Mouse (Mus musculus) midbrain, embryonic 16.5 days (tissue): ENCODE results near the gene Lrrfip1. TPM values are rescaled to one million over a fixed set of nuclear protein-coding genes. Genes with fewer than 3 reads are reported as not detected.

Experiments used
- ATAC-seq: fragments of 200-750 bp; cut with Nextera tagmentation; 2 replicates; pipeline ENCODE4 v1.8.0; 2017; ENCODE audit warnings: moderate TSS enrichment
- H3K27ac ChIP-seq: fragments of 300-500 bp; sonication (generic); 2 replicates; pipeline ENCODE4 v1.5.1; 2014; ENCODE audit warnings: mild to moderate bottlenecking, low read length, mixed read lengths
- H3K27me3 ChIP-seq: fragments of 300-500 bp; sonication (generic); 2 replicates; pipeline ENCODE4 v1.6.1; 2014; ENCODE audit warnings: low read depth, low read length, mixed read lengths; ENCODE audit not compliant: control insufficient read depth, insufficient read depth
- H3K36me3 ChIP-seq: fragments of 300-500 bp; sonication (generic); 2 replicates; pipeline ENCODE4 v1.6.1; 2014; ENCODE audit warnings: mild to moderate bottlenecking, low read length, moderate library complexity, mixed read lengths; ENCODE audit not compliant: control insufficient read depth, insufficient read depth
- H3K4me1 ChIP-seq: fragments of 300-500 bp; sonication (generic); 2 replicates; pipeline ENCODE4 v1.6.1; 2014; ENCODE audit warnings: mild to moderate bottlenecking, low read length, mixed read lengths; ENCODE audit not compliant: control insufficient read depth, insufficient read depth
- H3K4me2 ChIP-seq: fragments of 300-500 bp; sonication (generic); 2 replicates; pipeline ENCODE4 v1.6.1; 2014; ENCODE audit warnings: mild to moderate bottlenecking, low read length, mixed read lengths
- H3K4me3 ChIP-seq: fragments of 300-500 bp; sonication (generic); 2 replicates; pipeline ENCODE4 v1.5.1; 2014; ENCODE audit warnings: low read depth, mild to moderate bottlenecking, low read length, moderate library complexity, mixed read lengths
- H3K9ac ChIP-seq: fragments of 300-500 bp; sonication (generic); 2 replicates; pipeline ENCODE4 v1.6.1; 2014; ENCODE audit warnings: low read depth, low read length, mixed read lengths
- H3K9me3 ChIP-seq: fragments of 300-500 bp; sonication (generic); replicated peaks from 2 replicates; pipeline ENCODE4 v1.6.1; 2014; ENCODE audit warnings: mild to moderate bottlenecking, low read length, mixed read lengths; ENCODE audit not compliant: control insufficient read depth, poor library complexity, severe bottlenecking
- WGBS: fragments of 180-500 bp; shearing (Covaris S2); extraction: QIAGEN DNeasy Blood & Tissue Kit; methylation state at CpG from one replicate; pipeline ENCODE4 v1.1.7; 2014; 5-methylcytosine and 5-hydroxymethylcytosine counted together
- polyA plus RNA-seq: library from polyadenylated mRNA; unstranded; fragments of >200 nt; fragmentation: Nextera tagmentation; extraction: Ambion mirVana; gene quantifications from 2 replicates; pipeline ENCODE4 v1.2.1, GENCODE M21; 2015

Lrrfip1 gene
- polyA plus RNA-seq, 1 experiment from 2014 or later: 44.4 TPM

DNA sequence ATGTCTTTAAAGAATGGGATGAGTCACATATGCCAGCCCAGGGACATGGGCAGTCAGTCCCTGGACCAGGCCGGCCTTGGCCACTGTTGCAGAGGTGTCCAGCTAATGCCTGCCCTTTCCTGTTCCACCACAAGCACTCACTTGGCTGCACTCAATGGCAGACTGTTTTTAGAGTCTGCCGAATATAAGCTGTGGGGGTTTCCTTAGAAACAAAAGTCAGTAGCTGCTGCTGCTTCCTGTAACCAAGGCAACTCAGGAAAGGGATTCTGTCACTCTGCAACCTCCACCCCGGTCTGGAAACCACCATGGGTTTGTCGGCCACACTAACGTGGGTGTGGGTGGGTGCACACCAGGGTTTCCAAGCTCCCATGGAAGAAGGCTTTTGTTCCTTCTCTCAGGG lies 63.8 kb downstream of the Lrrfip1 start:
- H3K4me3 ChIP-seq: no peak overlapping the region
- H3K9me3 ChIP-seq: no peaks in the 10 kb centered on the region
- ATAC-seq: peak; percentile 80
- no peaks in the 10 kb centered on the region for H3K27me3 ChIP-seq
- H3K9ac ChIP-seq: no peak overlapping the region
- peaks cover 17% of the 10 kb centered on the region for H3K4me1 ChIP-seq
- H3K36me3 ChIP-seq: no peaks in the 10 kb centered on the region
- H3K27ac ChIP-seq: peak overlapping the region; percentile 73
- no peak overlapping the region for H3K4me2 ChIP-seq
- WGBS: 22% methylated on average over 5 of the region's 5 CpGs

DNA sequence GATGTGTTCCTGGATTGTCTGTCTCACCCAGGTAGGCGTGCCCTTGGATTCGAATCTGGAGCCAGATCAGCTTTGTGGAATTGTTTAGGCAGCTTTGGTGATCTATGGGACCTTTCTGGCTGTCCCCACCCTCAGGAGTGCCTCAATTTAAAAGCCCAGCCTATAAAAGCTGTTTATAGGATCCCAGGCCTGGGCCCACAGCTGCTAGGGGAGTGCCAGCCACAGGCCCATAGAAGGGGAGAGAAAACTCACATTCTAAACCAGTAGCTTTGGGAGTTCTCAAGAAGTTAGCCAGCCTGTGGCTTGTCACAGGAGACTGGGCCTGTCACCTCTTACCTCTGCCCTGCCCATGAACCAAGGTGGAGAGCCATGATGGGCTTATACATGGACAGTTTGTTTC lies 65.5 kb downstream of the Lrrfip1 start:
- Histone ChIP-seq H3K9ac (no peak overlapping the region), H3K4me1 (peaks cover 17% of the 10 kb centered on the region), H3K27ac (no peak overlapping the region), H3K36me3 (no peaks in the 10 kb centered on the region), H3K27me3 (no peaks in the 10 kb centered on the region), H3K4me2 (no peak overlapping the region), H3K9me3 (no peaks in the 10 kb centered on the region), H3K4me3 (no peak overlapping the region)
- ATAC-seq: no peak
- WGBS: 98% methylated on average over 2 of the region's 2 CpGs

GRCm38 (mm10) chr1:91064903-91065525 lies 66.5 kb downstream of the Lrrfip1 start:
- WGBS: 92% methylated on average over 11 of the region's 11 CpGs
- Histone ChIP-seq H3K9me3 (no peaks in the 10 kb centered on the region), H3K4me2 (no peak overlapping the region), H3K27me3 (no peaks in the 10 kb centered on the region), H3K9ac (no peak overlapping the region), H3K36me3 (no peaks in the 10 kb centered on the region), H3K4me1 (peaks cover 17% of the 10 kb centered on the region), H3K27ac (no peak overlapping the region), H3K4me3 (no peak overlapping the region)
- no peak for ATAC-seq

DNA sequence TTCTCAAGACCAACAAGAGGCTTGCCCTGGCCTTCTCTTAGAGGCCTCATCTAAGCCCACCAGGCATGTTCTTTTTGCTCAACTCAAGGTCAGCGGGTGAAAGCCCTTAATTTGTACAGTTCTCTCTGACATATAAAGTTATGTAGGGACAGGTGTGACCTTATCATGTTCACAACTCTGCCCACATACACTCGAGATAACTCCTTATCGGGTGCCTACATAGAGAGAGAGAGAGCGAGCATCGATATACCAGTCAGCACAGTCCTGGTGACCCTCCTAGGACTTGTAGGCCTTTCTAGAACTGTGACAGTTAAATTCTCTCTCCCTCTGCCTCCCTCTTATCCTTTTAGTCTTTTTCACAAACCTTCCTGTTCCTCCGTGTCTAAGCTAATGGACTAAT lies 67.5 kb downstream of the Lrrfip1 start:
- no peak overlapping the region for H3K4me2 ChIP-seq
- H3K4me1 ChIP-seq: peaks cover 17% of the 10 kb centered on the region
- H3K27ac ChIP-seq: no peak overlapping the region
- H3K9me3 ChIP-seq: no peaks in the 10 kb centered on the region
- 93% methylated on average over 6 of the region's 6 CpGs for WGBS
- no peaks in the 10 kb centered on the region for H3K36me3 ChIP-seq
- ATAC-seq: no peak
- H3K9ac ChIP-seq: no peak overlapping the region
- H3K4me3 ChIP-seq: no peak overlapping the region
- no peaks in the 10 kb centered on the region for H3K27me3 ChIP-seq

DNA sequence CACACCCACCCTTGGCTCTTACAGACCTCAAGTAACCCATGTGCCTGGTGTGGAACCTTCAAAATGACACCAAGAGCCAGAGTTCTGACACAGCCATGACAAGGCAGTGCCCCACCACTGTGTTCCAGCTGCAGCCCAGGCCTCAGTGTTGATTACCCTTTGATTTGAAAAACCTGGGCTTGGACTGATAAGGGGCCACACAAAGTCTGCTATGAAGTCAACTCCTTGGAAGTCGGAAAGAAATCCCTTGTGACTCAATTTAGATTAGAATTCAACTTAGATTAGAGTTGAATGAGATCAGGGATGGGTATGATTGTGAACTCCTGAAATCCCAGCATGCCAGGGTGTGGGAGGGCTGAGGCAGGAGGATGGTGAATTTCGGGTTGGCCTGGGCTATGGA lies 68.1 kb downstream of the Lrrfip1 start:
- Histone ChIP-seq H3K4me2 (no peak overlapping the region), H3K9me3 (no peaks in the 10 kb centered on the region), H3K9ac (no peak overlapping the region), H3K27me3 (no peaks in the 10 kb centered on the region), H3K36me3 (no peaks in the 10 kb centered on the region), H3K27ac (no peak overlapping the region), H3K4me3 (no peak overlapping the region), H3K4me1 (peaks cover 16% of the 10 kb centered on the region)
- ATAC-seq: no peak
- WGBS: 89% methylated on average over 2 of the region's 2 CpGs

GRCm38 (mm10) chr1:91067716-91068115 lies 69.2 kb downstream of the Lrrfip1 start:
- H3K36me3 ChIP-seq: no peaks in the 10 kb centered on the region
- no peak overlapping the region for H3K4me2 ChIP-seq
- no peak overlapping the region for H3K4me3 ChIP-seq
- peaks cover 5% of the 10 kb centered on the region for H3K4me1 ChIP-seq
- H3K9me3 ChIP-seq: no peaks in the 10 kb centered on the region
- no peak for ATAC-seq
- H3K9ac ChIP-seq: no peak overlapping the region
- H3K27me3 ChIP-seq: no peaks in the 10 kb centered on the region
- H3K27ac ChIP-seq: no peak overlapping the region
- 90% methylated on average over 6 of the region's 6 CpGs for WGBS

DNA sequence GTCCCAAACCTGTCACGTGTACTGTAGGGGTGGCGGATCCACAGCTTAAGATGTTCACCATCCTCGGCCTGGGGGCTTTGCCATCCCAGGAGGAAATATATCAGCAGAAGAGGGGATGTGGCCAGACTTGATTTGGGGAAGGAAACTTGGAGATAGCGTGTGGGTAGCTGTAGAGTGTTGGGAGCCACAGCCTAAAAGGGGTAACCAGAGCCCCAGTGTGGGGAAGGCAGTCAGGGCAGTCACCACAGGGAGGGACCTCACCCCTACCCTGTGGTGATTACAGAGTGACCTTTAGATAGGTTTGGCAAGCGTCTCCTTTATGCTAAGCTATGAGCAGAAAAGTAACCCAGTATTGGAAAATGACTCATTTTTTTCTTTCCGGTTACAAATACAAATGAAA lies 71.0 kb downstream of the Lrrfip1 start:
- Histone ChIP-seq H3K9me3 (no peaks in the 10 kb centered on the region), H3K4me3 (no peak overlapping the region), H3K9ac (no peak overlapping the region), H3K4me1 (no peaks in the 10 kb centered on the region), H3K4me2 (no peak overlapping the region), H3K27ac (no peak overlapping the region), H3K36me3 (no peaks in the 10 kb centered on the region), H3K27me3 (no peaks in the 10 kb centered on the region)
- ATAC-seq: no peak
- WGBS: 81% methylated on average over 6 of the region's 6 CpGs

- WGBS: 89% methylated on average over 8 of the region's 8 CpGs
- ATAC-seq: no peak
- Histone ChIP-seq H3K4me1 (no peaks in the 10 kb centered on the region), H3K9ac (no peak overlapping the region), H3K4me3 (no peak overlapping the region), H3K9me3 (no peaks in the 10 kb centered on the region), H3K27me3 (no peaks in the 10 kb centered on the region), H3K27ac (no peak overlapping the region), H3K36me3 (no peaks in the 10 kb centered on the region), H3K4me2 (no peak overlapping the region)
These were observed 72.0 kb downstream of the Lrrfip1 start for GRCm38 (mm10) chr1:91070547-91070946.

- Histone ChIP-seq H3K9me3 (no peaks in the 10 kb centered on the region), H3K27me3 (no peaks in the 10 kb centered on the region), H3K4me3 (no peak overlapping the region), H3K9ac (no peak overlapping the region), H3K27ac (no peak overlapping the region), H3K36me3 (no peaks in the 10 kb centered on the region), H3K4me2 (no peak overlapping the region), H3K4me1 (no peaks in the 10 kb centered on the region)
- ATAC-seq: no peak
- 80% methylated on average over 10 of the region's 10 CpGs for WGBS
These were observed 73.2 kb downstream of the Lrrfip1 start for GRCm38 (mm10) chr1:91071671-91072290.
